Mouse (Mus musculus) spleen, postnatal 36 days (tissue): ENCODE results near the gene Aldh3b1.
A peak's percentile ranks its signal among the peaks of the same experiment; 100 is the strongest.

Experiments
- DNase-seq, 2 experiments: peaks; one replicate each; pipeline ENCODE4 v3.0.0; 2022; ENCODE audit warnings: low spot score in 2 of 2, mixed read lengths in 1 of 2

Aldh3b1 gene

GRCm38 (mm10) chr19:3942986-3943735, 13.6 kb upstream of the Aldh3b1 start:
- peak; percentile 91 to 93 for DNase-seq

- DNase-seq = peak; percentile 44 to 48
Measured at GRCm38 (mm10) chr19:3942315-3942714, 12.7 kb upstream of the Aldh3b1 start.

GRCm38 (mm10) chr19:3935896-3936850, 6.6 kb upstream of the Aldh3b1 start:
- peak; percentile 92 to 93 for DNase-seq

GRCm38 (mm10) chr19:3935032-3935895, 5.7 kb upstream of the Aldh3b1 start, which contains the start of gene Unc93b1:
Unc93b1 (plus strand) TSS chr19:3935186.
- DNase-seq = peak; percentile 87 to 90

GRCm38 (mm10) chr19:3931716-3932115, 2.1 kb upstream of the Aldh3b1 start:
- DNase-seq = peak; percentile 62 to 66

- DNase-seq = peak; percentile 55 to 56
Measured at GRCm38 (mm10) chr19:3930262-3931057, 852 bp upstream of the Aldh3b1 start.

GRCm38 (mm10) chr19:3928779-3929178, 829 bp downstream of the Aldh3b1 start:
- no peak for DNase-seq

GRCm38 (mm10) chr19:3927989-3928388, 1.6 kb downstream of the Aldh3b1 start:
- DNase-seq = no peak

- DNase-seq = no peak
Measured at GRCm38 (mm10) chr19:3926685-3927084, 2.9 kb downstream of the Aldh3b1 start.

GRCm38 (mm10) chr19:3926279-3926678, 3.3 kb downstream of the Aldh3b1 start:
- DNase-seq = no peak

GRCm38 (mm10) chr19:3925859-3926258, 3.7 kb downstream of the Aldh3b1 start:
- DNase-seq = no peak

GRCm38 (mm10) chr19:3924868-3925267, 4.7 kb downstream of the Aldh3b1 start:
- DNase-seq = no peak

GRCm38 (mm10) chr19:3924190-3924589, 5.4 kb downstream of the Aldh3b1 start:
- DNase-seq = no peak

GRCm38 (mm10) chr19:3923586-3923985, 6.0 kb downstream of the Aldh3b1 start:
- DNase-seq = peak; percentile 85 to 86

GRCm38 (mm10) chr19:3922661-3923371, 6.8 kb downstream of the Aldh3b1 start:
- DNase-seq = peak; percentile 68 to 71

- no peak for DNase-seq
Measured at GRCm38 (mm10) chr19:3919928-3920327, 9.7 kb downstream of the Aldh3b1 start.

GRCm38 (mm10) chr19:3916727-3917126, 12.9 kb downstream of the Aldh3b1 start:
- no peak for DNase-seq

- no peak for DNase-seq
Measured at GRCm38 (mm10) chr19:3914535-3914934, 15.1 kb downstream of the Aldh3b1 start.

GRCm38 (mm10) chr19:3913692-3914091, 15.9 kb downstream of the Aldh3b1 start:
- DNase-seq = no peak
